Mouse (Mus musculus) midbrain, postnatal 0 days (tissue): ENCODE data around the gene Paxip1. TPM values are rescaled to one million over a fixed set of nuclear protein-coding genes. Genes with fewer than 3 reads are reported as not detected.

Experiments used
- ATAC-seq: fragments of 200-750 bp; cut with Nextera tagmentation; 2 replicates; pipeline ENCODE4 v1.8.0; 2017; ENCODE audit warnings: moderate number of reproducible peaks, mild to moderate bottlenecking, moderate TSS enrichment, moderate library complexity; ENCODE audit not compliant: low FRiP score
- DNase-seq: peaks from one replicate; pipeline ENCODE4 v3.0.0-alpha.2; 2015; ENCODE audit warnings: low spot score
- H3K27ac ChIP-seq: fragments of 300-500 bp; sonication (generic); 2 replicates; pipeline ENCODE4 v1.5.1; 2014; ENCODE audit warnings: low read depth, mild to moderate bottlenecking, low read length, mixed read lengths
- H3K27me3 ChIP-seq: fragments of 300-500 bp; sonication (generic); 2 replicates; pipeline ENCODE4 v1.6.1; 2014; ENCODE audit warnings: low read length, control low read depth, mixed read lengths; ENCODE audit not compliant: insufficient read depth
- H3K36me3 ChIP-seq: fragments of 300-500 bp; sonication (generic); 2 replicates; pipeline ENCODE4 v1.6.1; 2014; ENCODE audit warnings: low read length, control low read depth, mixed read lengths; ENCODE audit not compliant: insufficient read depth
- H3K4me1 ChIP-seq: fragments of 300-500 bp; sonication (generic); 2 replicates; pipeline ENCODE4 v1.6.1; 2014; ENCODE audit warnings: mild to moderate bottlenecking, control low read depth, antibody characterized with exemption, low read length, mixed read lengths; ENCODE audit not compliant: insufficient read depth
- H3K4me2 ChIP-seq: fragments of 300-500 bp; sonication (generic); 2 replicates; pipeline ENCODE4 v1.6.1; 2014; ENCODE audit warnings: low read depth, mild to moderate bottlenecking, low read length, mixed read lengths; ENCODE audit not compliant: poor library complexity, severe bottlenecking
- H3K4me3 ChIP-seq: fragments of 300-500 bp; sonication (generic); 2 replicates; pipeline ENCODE4 v1.5.1; 2014; ENCODE audit warnings: low read depth, mild to moderate bottlenecking, low read length, moderate library complexity
- H3K9ac ChIP-seq: fragments of 300-500 bp; sonication (generic); replicated peaks from 2 replicates; pipeline ENCODE4 v1.6.1; 2014; ENCODE audit warnings: mild to moderate bottlenecking, low read length, moderate library complexity, mixed read lengths; ENCODE audit not compliant: poor library complexity, severe bottlenecking
- H3K9me3 ChIP-seq: fragments of 300-500 bp; sonication (generic); 2 replicates; pipeline ENCODE4 v1.6.1; 2016; ENCODE audit warnings: low read length, control low read depth
- CTCF ChIP-seq: IDR thresholded peaks from 2 replicates; pipeline ENCODE4 v1.5.1; 2016; ENCODE audit warnings: antibody characterized with exemption, mild to moderate bottlenecking
- WGBS: fragments of 180-500 bp; shearing (Covaris S2); extraction: QIAGEN DNeasy Blood & Tissue Kit; methylation state at CpG from one replicate; pipeline ENCODE4 v1.1.7; 2014; 5-methylcytosine and 5-hydroxymethylcytosine counted together
- polyA plus RNA-seq: library from polyadenylated mRNA; unstranded; fragments of >200 nt; fragmentation: Nextera tagmentation; extraction: Ambion mirVana; gene quantifications from 2 replicates; pipeline ENCODE4 v1.2.1, GENCODE M21; 2015
- total RNA-seq: library from RNA; depleted of rRNA; stranded (reverse); fragments of >200 nt; gene quantifications from 2 replicates; pipeline ENCODE4 v1.2.3, GENCODE M21; 2014

Gene Paxip1
- total and polyA plus RNA-seq, 2 experiments from 2014 or later, result 23.1 to 48.8 TPM

- Histone ChIP-seq H3K4me2 (no peak overlapping the region), H3K36me3 (peaks cover 25% of the 10 kb centered on the region), H3K4me3 (no peak overlapping the region), H3K4me1 (no peaks in the 10 kb centered on the region), H3K27ac (no peak overlapping the region), H3K27me3 (no peaks in the 10 kb centered on the region), H3K9me3 (no peaks in the 10 kb centered on the region), H3K9ac (no peak overlapping the region)
- 85% methylated on average over 6 of the region's 6 CpGs for WGBS
- ATAC-seq, result no peak
- TF ChIP-seq CTCF, result no peak
- DNase-seq, result no peak
Observed at GRCm38 (mm10) chr5:27739216-27739615, 52.3 kb downstream of the Paxip1 start.

- Histone ChIP-seq H3K9ac (no peak overlapping the region), H3K4me2 (no peak overlapping the region), H3K4me1 (0 out of 2 replicates have a peak, but pooled peaks cover 2% of the 10 kb centered on the region), H3K27ac (no peak overlapping the region), H3K36me3 (peaks cover 8% of the 10 kb centered on the region), H3K27me3 (no peaks in the 10 kb centered on the region), H3K9me3 (no peaks in the 10 kb centered on the region), H3K4me3 (no peak overlapping the region)
- WGBS, result 5% methylated on average over 3 of the region's 3 CpGs
- DNase-seq, result peak; percentile 66
- peak; percentile 59 for ATAC-seq
- peak; percentile 82 for TF ChIP-seq CTCF
Observed at GRCm38 (mm10) chr5:27737168-27737567, 54.3 kb downstream of the Paxip1 start.

- Histone ChIP-seq H3K4me3 (no peak overlapping the region), H3K9ac (no peak overlapping the region), H3K9me3 (no peaks in the 10 kb centered on the region), H3K27ac (peak overlapping the region; percentile 71), H3K4me1 (0 out of 2 replicates have a peak, but pooled peaks cover 4% of the 10 kb centered on the region), H3K27me3 (no peaks in the 10 kb centered on the region), H3K36me3 (peaks cover 3% of the 10 kb centered on the region; the same call in 1 of the 2 replicates), H3K4me2 (no peak overlapping the region)
- ATAC-seq (peak; percentile 21; the same call in 1 of the 2 replicates), DNase-seq (peak; percentile 42)
- WGBS, result 52% methylated on average over 5 of the region's 5 CpGs
- no peak for TF ChIP-seq CTCF
Observed at GRCm38 (mm10) chr5:27732288-27732868, 59.1 kb downstream of the Paxip1 start.

- no peak for ATAC-seq
Observed at GRCm38 (mm10) chr5:27731392-27731791, 60.1 kb downstream of the Paxip1 start.

GRCm38 (mm10) chr5:27730666-27731065 is 60.8 kb downstream of the Paxip1 start:
- 66% methylated on average over 5 of the region's 5 CpGs for WGBS
- no peak overlapping the region for H3K4me2 ChIP-seq
- no peak overlapping the region for H3K27ac ChIP-seq
- 0 out of 2 replicates have a peak, but pooled peaks cover 4% of the 10 kb centered on the region for H3K4me1 ChIP-seq
- no peaks in the 10 kb centered on the region for H3K27me3 ChIP-seq
- H3K4me3 ChIP-seq, result no peak overlapping the region
- no peak for ATAC-seq
- H3K9ac ChIP-seq, result no peak overlapping the region
- no peaks in the 10 kb centered on the region for H3K9me3 ChIP-seq
- no peak for TF ChIP-seq CTCF
- no peak for DNase-seq
- peaks cover 16% of the 10 kb centered on the region for H3K36me3 ChIP-seq

More at GRCm38 (mm10) chr5:27731392-27731791, 60.1 kb downstream of the Paxip1 start:
- no peak overlapping the region for H3K4me3 ChIP-seq
- WGBS, result 53% methylated on average over 1 of the region's 1 CpGs
- no peak for TF ChIP-seq CTCF
- no peaks in the 10 kb centered on the region for H3K27me3 ChIP-seq
- H3K9ac ChIP-seq, result no peak overlapping the region
- H3K4me2 ChIP-seq, result no peak overlapping the region
- DNase-seq, result no peak
- H3K36me3 ChIP-seq, result peaks cover 9% of the 10 kb centered on the region
- no peaks in the 10 kb centered on the region for H3K9me3 ChIP-seq
- H3K4me1 ChIP-seq, result 0 out of 2 replicates have a peak, but pooled peaks cover 4% of the 10 kb centered on the region
- H3K27ac ChIP-seq, result peak overlapping the region; percentile 71; the same call in 1 of the 2 replicates

GRCm38 (mm10) chr5:27724460-27724859 is 67.0 kb downstream of the Paxip1 start:
- Histone ChIP-seq H3K9ac (no peak overlapping the region), H3K4me3 (no peak overlapping the region), H3K27ac (no peak overlapping the region), H3K27me3 (no peaks in the 10 kb centered on the region), H3K36me3 (peaks cover 33% of the 10 kb centered on the region), H3K4me2 (no peak overlapping the region), H3K4me1 (no peaks in the 10 kb centered on the region), H3K9me3 (no peaks in the 10 kb centered on the region)
- DNase-seq (peak; percentile 51), ATAC-seq (no peak)
- TF ChIP-seq CTCF, result peak; percentile 77
- WGBS, result 40% methylated on average over 2 of the region's 2 CpGs
